Mouse (Mus musculus): Measurements from ENCODE around the gene Xrn1.

- no peak for TF ChIP-seq POLR2A (IDR thresholded peaks at IDR 0.05; ENCODE audit: low read depth, low read length)
- no peak for TF ChIP-seq CTCF (IDR thresholded peaks at IDR 0.05; ENCODE audit: extremely low read depth, insufficient read length, insufficient replicate concordance, low read depth, low read length)
Measured at GRCm38 (mm10) chr9:95958041-95958730, 3.6 kb downstream of the Xrn1 start.

Data from small intestine, adult 2 months (tissue).